Mouse (Mus musculus) lung, embryonic 16.5 days (tissue): ENCODE measurements around the gene Gm3646. TPM values are rescaled to one million over a fixed set of nuclear protein-coding genes. Genes with fewer than 3 reads are reported as not detected.

Experiments used
- ATAC-seq: fragments of 200-750 bp; cut with Nextera tagmentation; 2 replicates; pipeline ENCODE4 v1.8.0; 2017; ENCODE audit warnings: low read depth, mild to moderate bottlenecking, moderate library complexity
- H3K27ac ChIP-seq: fragments of 300-500 bp; sonication (generic); 2 replicates; pipeline ENCODE4 v1.5.1; 2014; ENCODE audit warnings: mild to moderate bottlenecking, control low read depth, low read length
- H3K27me3 ChIP-seq: fragments of 300-500 bp; sonication (generic); 2 replicates; pipeline ENCODE4 v1.6.1; 2014; ENCODE audit warnings: low read depth, low read length, mixed read lengths; ENCODE audit not compliant: control insufficient read depth, insufficient read depth
- H3K36me3 ChIP-seq: fragments of 300-500 bp; sonication (generic); 2 replicates; pipeline ENCODE4 v1.6.1; 2014; ENCODE audit warnings: low read length; ENCODE audit not compliant: control insufficient read depth, insufficient read depth
- H3K4me1 ChIP-seq: fragments of 300-500 bp; sonication (generic); replicated peaks from 2 replicates; pipeline ENCODE4 v1.6.1; 2014; ENCODE audit warnings: low read length, mixed read lengths; ENCODE audit not compliant: control insufficient read depth, insufficient read depth
- H3K4me2 ChIP-seq: fragments of 300-500 bp; sonication (generic); 2 replicates; pipeline ENCODE4 v1.6.1; 2014; ENCODE audit warnings: low read depth, low read length, control low read depth
- H3K4me3 ChIP-seq: fragments of 300-500 bp; sonication (generic); 2 replicates; pipeline ENCODE4 v1.5.1; 2014; ENCODE audit warnings: mild to moderate bottlenecking, low read length, control low read depth
- H3K9ac ChIP-seq: fragments of 300-500 bp; sonication (generic); 2 replicates; pipeline ENCODE4 v1.6.1; 2014; ENCODE audit warnings: low read length, control low read depth
- H3K9me3 ChIP-seq: fragments of 300-500 bp; sonication (generic); 2 replicates; pipeline ENCODE4 v1.6.1; 2016; ENCODE audit warnings: low read length; ENCODE audit not compliant: control insufficient read depth
- WGBS: fragments of 180-500 bp; shearing (Covaris S2); extraction: QIAGEN DNeasy Blood & Tissue Kit; methylation state at CpG from one replicate; pipeline ENCODE4 v1.1.7; 2014; 5-methylcytosine and 5-hydroxymethylcytosine counted together
- polyA plus RNA-seq: library from polyadenylated mRNA; unstranded; fragments of >200 nt; fragmentation: Nextera tagmentation; extraction: Ambion mirVana; gene quantifications from 2 replicates; pipeline ENCODE4 v1.2.1, GENCODE M21; 2015

Gene Gm3646
- polyA plus RNA-seq, 1 experiment from 2014 or later = not detected

DNA sequence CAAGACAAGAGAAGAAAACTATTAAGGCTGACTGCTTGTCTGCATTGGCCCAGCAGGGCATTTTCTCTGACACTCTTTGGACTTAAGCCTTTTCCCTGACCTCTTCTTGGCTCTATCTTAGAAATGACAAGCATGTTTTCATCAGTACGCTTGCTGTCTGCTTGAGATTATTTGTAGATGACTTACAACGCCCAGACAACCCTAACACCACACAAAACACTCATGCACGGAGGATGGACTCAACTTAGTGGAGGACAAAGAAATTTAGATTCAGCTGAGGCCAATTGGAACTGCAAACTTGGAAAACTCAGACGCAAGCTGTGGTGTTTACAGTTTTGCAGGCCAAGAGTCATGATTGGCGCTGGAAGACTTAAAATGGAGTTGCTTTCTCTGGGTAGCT lies 34.7 kb downstream of the Gm3646 start:
- peak overlapping the region; percentile 68 for H3K27ac ChIP-seq
- H3K4me2 ChIP-seq = no peak overlapping the region
- no peak overlapping the region for H3K4me3 ChIP-seq
- peak; percentile 81 for ATAC-seq
- H3K9me3 ChIP-seq = 0 out of 2 replicates have a peak, but pooled peaks cover 2% of the 10 kb centered on the region
- no peaks in the 10 kb centered on the region for H3K36me3 ChIP-seq
- WGBS = 35% methylated on average over 5 of the region's 5 CpGs
- peaks cover 15% of the 10 kb centered on the region for H3K4me1 ChIP-seq
- no peak overlapping the region for H3K9ac ChIP-seq
- H3K27me3 ChIP-seq = no peaks in the 10 kb centered on the region

DNA sequence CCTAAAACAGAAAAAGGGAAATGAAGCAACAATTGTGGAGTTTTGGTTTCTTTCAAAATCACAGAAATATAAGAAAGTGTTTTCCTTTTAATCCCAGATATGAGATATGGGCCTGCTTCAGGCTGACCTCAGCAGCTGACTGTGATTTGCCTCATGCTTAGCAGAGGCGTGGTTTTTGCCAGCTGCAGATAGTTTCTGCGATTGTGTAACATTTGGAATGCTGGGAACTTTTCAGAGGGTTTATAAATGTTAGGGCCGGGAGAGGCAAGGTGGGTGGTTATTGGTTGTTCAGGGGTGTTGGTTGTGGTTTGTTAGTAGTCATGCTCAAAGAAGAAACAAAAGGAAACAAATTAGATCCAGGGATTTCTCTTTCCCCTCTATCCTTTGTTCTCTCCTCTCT lies 37.1 kb downstream of the Gm3646 start:
- Histone ChIP-seq H3K4me2 (no peak overlapping the region), H3K4me1 (peaks cover 13% of the 10 kb centered on the region), H3K9me3 (0 out of 2 replicates have a peak, but pooled peaks cover 2% of the 10 kb centered on the region), H3K36me3 (no peaks in the 10 kb centered on the region), H3K9ac (no peak overlapping the region), H3K4me3 (no peak overlapping the region), H3K27ac (no peak overlapping the region), H3K27me3 (no peaks in the 10 kb centered on the region)
- no peak for ATAC-seq
- WGBS = 70% methylated on average over 3 of the region's 3 CpGs

DNA sequence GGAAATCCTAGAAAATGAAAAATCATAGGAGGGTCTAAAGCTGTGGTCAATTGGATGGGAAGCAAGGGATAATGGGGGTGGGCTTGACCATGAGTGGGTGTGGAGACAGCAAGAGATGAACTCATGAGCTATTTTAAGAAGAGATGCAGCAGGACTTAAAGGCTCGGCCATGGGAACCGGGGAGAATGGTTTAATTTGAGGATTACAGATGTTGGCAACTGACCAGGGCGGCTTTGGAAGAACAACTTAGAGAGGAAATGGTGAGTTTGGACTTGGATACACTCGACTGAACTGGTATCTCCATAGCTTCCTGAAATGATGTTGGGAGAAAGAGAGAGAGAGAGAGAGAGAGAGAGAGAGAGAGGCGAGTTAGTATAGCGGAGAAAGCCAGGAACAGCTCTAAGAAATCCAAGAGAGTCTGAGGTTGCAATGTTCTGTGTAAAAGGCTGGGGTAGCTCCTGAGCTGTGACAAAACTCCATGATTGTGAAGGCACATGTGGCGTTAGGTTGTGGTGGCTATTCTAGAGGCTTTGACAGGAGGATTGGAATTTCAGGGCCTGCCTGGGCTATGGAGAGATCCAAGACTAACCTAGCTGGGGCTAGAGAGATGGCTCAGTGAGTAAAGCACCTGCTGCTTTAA lies 39.2 kb downstream of the Gm3646 start:
- no peak overlapping the region for H3K4me3 ChIP-seq
- WGBS = 63% methylated on average over 7 of the region's 7 CpGs
- H3K27me3 ChIP-seq = no peaks in the 10 kb centered on the region
- 0 out of 2 replicates have a peak, but pooled peaks cover 2% of the 10 kb centered on the region for H3K9me3 ChIP-seq
- peak overlapping the region; percentile 7; the same call in 1 of the 2 replicates for H3K27ac ChIP-seq
- H3K36me3 ChIP-seq = no peaks in the 10 kb centered on the region
- H3K9ac ChIP-seq = no peak overlapping the region
- H3K4me1 ChIP-seq = peaks cover 22% of the 10 kb centered on the region
- ATAC-seq = no peak
- no peak overlapping the region for H3K4me2 ChIP-seq

DNA sequence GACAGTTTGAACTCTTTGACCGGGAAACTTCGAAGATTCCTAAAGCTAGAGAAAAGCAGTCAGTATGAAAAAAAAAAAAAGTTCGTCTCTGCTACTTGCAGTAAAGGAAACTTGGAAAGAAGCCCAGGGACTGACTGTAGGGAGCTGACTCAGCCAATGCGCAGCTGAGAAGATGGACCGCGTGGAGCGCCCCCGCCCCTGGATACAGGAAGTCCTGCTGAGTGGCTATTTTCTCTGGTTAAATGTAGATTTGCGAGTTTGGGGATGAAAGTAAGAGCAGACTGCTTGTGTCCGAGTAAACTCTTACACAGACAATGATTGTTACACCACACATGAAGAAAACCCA lies 43.1 kb downstream of the Gm3646 start:
- no peaks in the 10 kb centered on the region for H3K27me3 ChIP-seq
- WGBS = under 1% methylated on average over 10 of the region's 10 CpGs
- H3K4me3 ChIP-seq = peak overlapping the region; percentile 36
- H3K36me3 ChIP-seq = no peaks in the 10 kb centered on the region
- H3K4me2 ChIP-seq = peak overlapping the region; percentile 61
- peak overlapping the region; percentile 59 for H3K9ac ChIP-seq
- H3K4me1 ChIP-seq = peaks cover 47% of the 10 kb centered on the region
- H3K9me3 ChIP-seq = no peaks in the 10 kb centered on the region
- peak; percentile 91 for ATAC-seq
- peak overlapping the region; percentile 98 for H3K27ac ChIP-seq

DNA sequence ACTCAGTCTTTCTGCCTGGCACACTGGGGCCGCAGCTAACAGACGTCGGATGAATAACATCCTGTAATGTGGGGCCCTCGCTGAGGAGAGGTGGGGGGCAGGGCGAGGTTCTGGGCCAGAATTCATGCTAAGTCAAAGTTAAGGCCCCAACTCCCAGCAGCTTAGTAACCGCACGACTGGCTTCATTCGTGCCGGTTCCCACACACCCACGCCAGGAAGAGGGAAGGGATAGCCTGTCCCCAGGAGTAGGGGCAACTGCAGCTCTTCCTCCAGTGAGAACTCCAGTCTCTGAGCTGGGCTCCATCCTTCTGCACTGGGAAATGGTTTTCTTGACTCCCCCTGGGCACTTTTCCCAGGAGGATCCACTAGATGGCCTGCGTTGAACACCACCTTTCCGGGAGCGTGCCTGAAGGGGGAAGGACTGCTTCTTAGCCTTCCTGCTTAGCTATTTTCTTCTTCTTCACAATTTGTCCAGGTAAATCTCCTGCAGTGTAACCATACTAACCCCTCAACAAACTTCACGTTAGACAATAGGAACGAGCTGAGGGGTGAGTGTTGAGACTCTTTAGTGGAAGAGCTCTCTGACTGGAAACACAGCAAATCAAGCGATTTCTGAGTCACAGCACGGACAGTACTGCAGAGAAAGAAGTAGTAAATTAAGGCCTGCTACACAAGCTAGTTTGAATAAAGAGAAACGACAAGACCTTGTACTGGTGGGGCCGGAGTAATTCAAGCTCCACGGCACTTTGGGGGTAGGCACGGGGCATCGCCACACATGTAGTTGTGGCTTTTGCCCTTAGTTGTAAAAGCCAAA lies 43.7 kb downstream of the Gm3646 start:
- Histone ChIP-seq H3K9me3 (no peaks in the 10 kb centered on the region), H3K9ac (peak overlapping the region; percentile 59), H3K4me2 (peak overlapping the region; percentile 61), H3K27me3 (no peaks in the 10 kb centered on the region), H3K4me3 (peak overlapping the region; percentile 36), H3K27ac (peak overlapping the region; percentile 98), H3K4me1 (peaks cover 47% of the 10 kb centered on the region), H3K36me3 (no peaks in the 10 kb centered on the region)
- 3% methylated on average over 22 of the region's 22 CpGs for WGBS
- ATAC-seq = peak; percentile 76

DNA sequence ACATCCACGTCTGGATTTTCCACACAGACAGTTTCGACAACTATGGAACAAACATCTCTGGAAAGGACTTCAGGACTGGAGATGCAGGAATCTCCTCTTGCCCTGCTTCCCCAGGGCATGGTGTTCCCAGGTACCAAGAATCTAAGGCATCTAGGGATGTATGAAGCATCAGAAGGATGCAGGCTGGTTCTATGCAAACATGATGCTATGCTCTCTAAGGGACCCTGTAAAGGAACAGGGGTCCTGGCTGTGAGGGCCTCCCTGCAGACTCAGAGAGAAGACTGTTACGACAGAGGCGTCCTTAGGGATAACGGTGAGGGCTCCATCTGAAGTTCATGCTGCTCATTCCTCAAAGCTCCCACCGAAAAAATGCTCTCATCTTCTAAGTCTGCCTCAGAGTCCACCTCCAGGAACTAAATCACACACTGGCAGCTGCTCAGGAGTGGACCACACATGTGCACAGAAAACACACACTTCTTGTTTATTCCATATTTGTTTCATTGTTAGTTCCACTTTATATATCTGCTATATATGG lies 44.9 kb downstream of the Gm3646 start:
- Histone ChIP-seq H3K27ac (no peak overlapping the region), H3K9me3 (no peaks in the 10 kb centered on the region), H3K36me3 (no peaks in the 10 kb centered on the region), H3K27me3 (no peaks in the 10 kb centered on the region), H3K4me2 (no peak overlapping the region), H3K4me3 (no peak overlapping the region), H3K9ac (no peak overlapping the region), H3K4me1 (peaks cover 40% of the 10 kb centered on the region)
- 57% methylated on average over 6 of the region's 6 CpGs for WGBS
- ATAC-seq = no peak

DNA sequence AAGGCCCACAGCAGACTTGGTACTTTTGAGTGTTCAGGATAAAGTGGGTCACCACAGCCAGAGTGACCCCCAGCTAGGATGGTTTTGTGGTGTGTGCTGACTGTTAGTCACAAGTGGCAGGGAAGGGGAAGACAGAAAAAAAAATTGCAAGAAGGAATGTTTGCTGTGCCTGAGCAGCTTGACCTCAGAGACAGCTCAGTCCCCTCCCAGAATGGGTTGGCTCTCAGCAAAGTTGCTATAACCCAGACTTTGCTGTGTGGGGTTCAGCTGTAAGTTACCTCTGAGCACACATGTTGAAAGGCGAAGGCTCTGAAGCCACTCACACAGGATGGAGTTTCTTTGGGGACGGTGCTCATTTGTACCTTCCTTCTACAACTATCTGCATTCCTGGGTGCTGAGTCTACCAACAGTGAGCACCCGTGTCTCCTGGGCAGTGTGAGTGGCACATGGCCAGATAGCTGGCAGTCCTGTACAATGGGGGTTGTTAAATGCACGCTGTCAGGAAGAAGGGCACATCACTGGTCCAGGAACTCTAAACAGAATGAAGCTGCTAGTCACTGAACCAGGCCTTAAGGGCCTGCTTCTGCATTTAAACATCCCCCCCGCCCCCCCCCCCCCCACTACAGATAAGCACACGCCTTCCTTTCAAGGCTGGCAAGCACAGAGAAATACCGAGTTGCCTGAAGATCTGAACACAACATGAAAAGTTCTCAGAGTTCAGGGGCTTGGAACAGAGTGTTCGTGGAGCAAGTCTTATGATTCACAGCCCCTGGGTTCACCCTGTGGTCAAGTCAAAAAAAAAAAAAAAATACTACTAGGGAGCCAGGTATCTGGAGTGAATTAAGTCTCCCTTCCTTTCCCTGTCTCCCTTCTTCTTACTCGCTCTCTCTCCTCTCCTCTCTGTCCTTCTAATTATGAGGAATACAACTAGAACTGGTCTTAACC lies 45.6 kb downstream of the Gm3646 start:
- H3K4me3 ChIP-seq = no peak overlapping the region
- ATAC-seq = no peak
- no peak overlapping the region for H3K9ac ChIP-seq
- 31% methylated on average over 9 of the region's 9 CpGs for WGBS
- H3K27me3 ChIP-seq = no peaks in the 10 kb centered on the region
- H3K4me1 ChIP-seq = peaks cover 40% of the 10 kb centered on the region
- H3K27ac ChIP-seq = peak overlapping the region; percentile 28
- H3K9me3 ChIP-seq = no peaks in the 10 kb centered on the region
- H3K4me2 ChIP-seq = no peak overlapping the region
- H3K36me3 ChIP-seq = no peaks in the 10 kb centered on the region

DNA sequence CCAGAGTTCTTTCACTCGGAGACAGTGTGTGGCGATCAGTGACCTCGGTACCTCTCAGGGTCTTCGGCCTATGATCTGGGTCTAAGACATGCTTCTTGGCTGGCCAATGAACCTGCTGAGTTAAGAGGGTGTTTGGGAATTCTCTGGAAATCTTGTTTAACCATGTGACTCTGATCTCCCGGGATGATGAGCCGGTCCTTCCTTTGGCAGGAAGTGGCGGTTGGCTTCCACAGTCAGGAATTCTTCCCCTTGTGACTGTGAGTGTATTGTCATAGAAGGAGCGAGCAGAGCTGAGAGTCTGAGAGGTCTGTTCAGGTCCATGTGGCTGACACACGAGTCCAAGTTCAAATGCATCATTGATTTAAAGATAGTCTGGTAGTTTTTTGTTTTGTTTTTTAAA lies 46.9 kb downstream of the Gm3646 start:
- no peak overlapping the region for H3K27ac ChIP-seq

More for the DNA sequence above, 46.9 kb downstream of the Gm3646 start:
- Histone ChIP-seq H3K4me1 (peaks cover 40% of the 10 kb centered on the region), H3K36me3 (no peaks in the 10 kb centered on the region), H3K27me3 (no peaks in the 10 kb centered on the region), H3K9me3 (no peaks in the 10 kb centered on the region), H3K9ac (no peak overlapping the region), H3K4me2 (no peak overlapping the region), H3K4me3 (no peak overlapping the region)
- no peak for ATAC-seq
- WGBS = 54% methylated on average over 9 of the region's 9 CpGs
